Mouse (Mus musculus): ENCODE measurements around the gene Cby3.
A peak's percentile ranks its signal among the peaks of the same experiment; 100 is the strongest.

Cby3 gene

GRCm38 (mm10) chr11:50365322-50365721, 11.1 kb downstream of the Cby3 start:
- DNase-seq, result no peak

- no peak for DNase-seq
These were observed 13.3 kb downstream of the Cby3 start for GRCm38 (mm10) chr11:50367531-50367930.

GRCm38 (mm10) chr11:50369360-50369911, 15.2 kb downstream of the Cby3 start:
- no peak for DNase-seq

- DNase-seq, result no peak
These were observed 16.7 kb downstream of the Cby3 start for GRCm38 (mm10) chr11:50370969-50371368.

GRCm38 (mm10) chr11:50371399-50371841, 17.2 kb downstream of the Cby3 start:
- peak; percentile 51 for DNase-seq

- no peak for DNase-seq
These were observed 17.6 kb downstream of the Cby3 start for GRCm38 (mm10) chr11:50371911-50372310.

GRCm38 (mm10) chr11:50373086-50373485, 18.8 kb downstream of the Cby3 start:
- no peak for DNase-seq

- no peak for DNase-seq
These were observed 19.4 kb downstream of the Cby3 start for GRCm38 (mm10) chr11:50373621-50374020.

GRCm38 (mm10) chr11:50374286-50375015, 20.2 kb downstream of the Cby3 start:
- no peak for DNase-seq

GRCm38 (mm10) chr11:50375421-50375820, 21.2 kb downstream of the Cby3 start:
- no peak for DNase-seq

GRCm38 (mm10) chr11:50376156-50376790, 22.0 kb downstream of the Cby3 start:
- no peak for DNase-seq

- DNase-seq, result peak; percentile 98
These were observed 22.9 kb downstream of the Cby3 start, which contains the start of gene Hnrnph1 for GRCm38 (mm10) chr11:50376911-50377891. Hnrnph1 (plus strand) TSS chr11:50376990.

- DNase-seq, result peak; percentile 81
These were observed 23.8 kb downstream of the Cby3 start for GRCm38 (mm10) chr11:50377892-50378684.

- DNase-seq, result no peak
These were observed 24.9 kb downstream of the Cby3 start for GRCm38 (mm10) chr11:50379023-50379752.

- no peak for DNase-seq
These were observed 27.0 kb downstream of the Cby3 start for GRCm38 (mm10) chr11:50381311-50381710.

- no peak for DNase-seq
These were observed 33.0 kb downstream of the Cby3 start for GRCm38 (mm10) chr11:50387167-50387679.

- DNase-seq, result no peak
These were observed 33.4 kb downstream of the Cby3 start for GRCm38 (mm10) chr11:50387697-50388096.

- DNase-seq, result no peak
These were observed 34.1 kb downstream of the Cby3 start for GRCm38 (mm10) chr11:50388217-50388929.

GRCm38 (mm10) chr11:50389011-50389410, 34.7 kb downstream of the Cby3 start:
- no peak for DNase-seq

- DNase-seq, result no peak
These were observed 35.4 kb downstream of the Cby3 start for GRCm38 (mm10) chr11:50389616-50390015.
